Mouse (Mus musculus) gastrocnemius, postnatal 36 days (tissue): ENCODE results near the gene Slit2. TPM values are rescaled to one million over a fixed set of nuclear protein-coding genes. Genes with fewer than 3 reads are reported as not detected.
"Not testable (repeated sequence)": the region's sequence is repeated elsewhere in the genome, so short reads cannot be mapped to it uniquely, and the experiment has no call there.

Experiments
- DNase-seq, 2 experiments: peaks; one replicate each; pipeline ENCODE4 v3.0.0; 2022
- intact Hi-C: fragments of 180-260 bp; cut with DNase I; formaldehyde crosslinking; loops from one replicate; pipeline ENCODE4 v1.15.1; 2025
- total RNA-seq, 2 experiments: library from RNA; stranded (reverse); gene quantifications; 2 replicates each; pipeline ENCODE4 v1.2.3; 2021

The Slit2 gene
- total RNA-seq, 2 experiments from 2014 or later = 0.89 to 0.99 TPM

DNA sequence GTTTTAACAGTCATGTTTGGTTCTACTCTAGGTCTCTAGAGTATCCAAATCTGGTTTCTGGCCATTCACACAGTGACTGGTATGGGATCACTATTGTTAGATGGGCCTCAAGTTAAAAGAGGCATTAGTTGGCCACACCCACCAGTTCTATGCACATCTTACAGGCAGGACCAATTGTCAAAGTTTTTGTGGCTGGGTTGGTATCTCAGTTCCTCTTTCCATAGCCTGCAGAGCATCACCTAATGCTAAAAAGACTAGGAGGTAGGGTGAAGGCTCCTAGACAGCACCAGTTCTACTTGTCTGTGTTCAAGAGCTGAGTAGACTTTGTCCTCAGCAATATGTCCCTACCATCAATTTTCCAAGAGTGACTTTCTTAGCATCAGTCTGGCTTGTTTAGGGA, 216.4 kb downstream of the Slit2 start:
- intact Hi-C loops = no loop called here
- DNase-seq = no peak

DNA sequence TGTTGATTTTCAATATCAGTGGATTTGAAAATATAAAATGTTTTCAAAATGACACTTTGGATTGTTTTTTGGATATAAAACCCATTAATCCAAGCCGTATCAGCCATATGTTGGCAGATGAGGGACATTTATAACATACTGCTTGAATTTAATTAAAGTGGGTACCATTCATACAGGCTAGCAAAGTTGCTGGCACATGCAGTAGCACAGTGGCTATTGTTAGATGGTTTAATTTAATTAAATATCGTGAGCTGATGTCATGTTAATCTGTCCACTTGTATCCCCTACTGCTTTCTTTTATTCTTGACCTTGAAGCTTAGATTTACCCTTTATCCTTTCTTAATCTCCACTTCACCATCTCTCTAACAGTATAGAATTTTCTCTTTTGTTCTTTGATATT, 232.3 kb downstream of the Slit2 start:
- intact Hi-C loops = no loop called here
- DNase-seq = no peak

DNA sequence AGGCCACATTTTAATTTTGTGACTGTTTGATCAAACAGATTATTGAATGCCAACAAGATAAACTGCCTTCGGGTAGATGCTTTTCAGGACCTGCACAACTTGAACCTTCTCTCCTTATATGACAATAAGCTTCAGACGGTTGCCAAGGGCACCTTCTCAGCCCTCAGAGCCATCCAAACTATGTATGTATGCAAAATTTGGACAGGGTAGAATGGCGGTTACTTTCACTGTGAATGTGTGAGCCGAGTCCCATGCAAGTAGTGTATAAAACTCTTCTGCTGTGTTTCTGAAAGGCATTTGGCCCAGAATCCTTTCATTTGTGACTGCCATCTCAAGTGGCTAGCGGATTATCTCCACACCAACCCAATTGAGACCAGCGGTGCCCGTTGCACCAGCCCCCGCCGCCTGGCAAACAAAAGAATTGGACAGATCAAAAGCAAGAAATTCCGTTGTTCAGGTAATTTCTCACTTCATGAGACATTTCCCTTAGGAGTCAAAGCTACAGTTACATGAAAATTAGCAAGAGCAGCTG, 236.8 kb downstream of the Slit2 start:
- DNase-seq = no peak
- intact Hi-C loops = no loop called here

DNA sequence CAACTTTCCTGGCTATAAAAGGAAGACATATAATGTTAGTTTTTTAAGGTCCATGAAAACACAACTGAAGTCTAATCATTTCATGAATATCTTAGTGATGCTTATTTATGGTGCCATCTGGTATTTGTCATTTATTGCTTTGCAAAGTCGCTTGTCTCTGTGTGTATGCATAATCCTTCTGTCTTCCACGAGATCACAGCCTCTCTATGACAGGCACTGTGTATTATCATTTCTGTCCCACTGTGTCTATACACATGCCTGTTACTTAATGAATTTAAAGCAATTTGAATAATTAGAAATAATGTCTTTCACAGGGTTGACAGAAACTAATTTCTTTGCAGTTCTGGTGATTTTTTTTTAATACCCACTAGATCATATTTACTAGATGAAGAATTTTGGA, 242.6 kb downstream of the Slit2 start:
- DNase-seq = no peak
- intact Hi-C loops = no loop called here

DNA sequence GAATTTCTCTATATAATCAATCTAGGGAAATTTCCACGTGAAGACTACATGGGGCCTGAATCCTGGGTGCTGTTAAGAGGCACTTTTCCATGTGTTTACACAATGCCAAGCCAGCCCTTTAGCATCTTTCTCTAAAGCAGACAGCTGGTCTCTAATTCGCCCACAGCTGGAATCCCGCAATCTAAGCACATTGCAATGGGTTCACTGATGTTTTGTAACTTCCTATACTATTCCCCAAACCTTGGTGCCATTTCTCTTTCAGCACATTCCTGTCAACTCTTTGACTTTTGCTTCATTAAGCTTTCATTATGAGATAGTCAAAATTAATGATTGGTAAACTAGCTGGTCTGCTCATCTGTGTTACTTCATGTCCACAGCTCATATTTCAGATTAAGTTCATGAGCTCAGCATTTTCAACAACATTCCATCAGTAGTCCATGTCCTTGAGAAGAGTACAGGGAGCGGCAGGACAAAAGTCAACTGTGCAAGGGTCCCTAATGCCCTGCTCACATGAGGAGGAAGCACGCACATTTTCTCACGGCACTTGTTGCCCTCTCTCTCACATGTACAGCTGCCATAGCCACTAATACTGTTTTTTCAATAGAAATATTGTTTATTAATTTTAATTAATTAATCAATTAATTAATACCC, 247.6 kb downstream of the Slit2 start:
- intact Hi-C loops = no loop called here
- DNase-seq = no peak

DNA sequence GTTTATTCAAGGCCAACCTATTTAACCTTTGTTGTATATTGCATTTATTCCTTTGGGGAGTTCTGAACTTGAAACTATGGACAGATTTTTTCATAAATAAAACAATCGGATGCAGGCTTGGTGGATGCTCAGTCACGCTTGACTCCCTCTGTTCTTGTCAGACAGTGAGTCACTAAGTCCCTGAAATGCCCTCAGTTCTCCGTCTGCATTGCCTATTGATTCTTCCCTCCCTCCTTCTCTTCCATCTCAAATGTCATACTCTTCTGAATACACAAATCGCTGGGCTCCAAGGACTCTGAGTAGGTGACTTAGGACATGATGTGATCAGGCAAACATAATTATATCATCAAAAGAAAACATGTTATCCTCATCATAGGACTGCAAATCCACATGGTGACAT, 251.8 kb downstream of the Slit2 start:
- DNase-seq = no peak
- intact Hi-C loops = no loop called here

DNA sequence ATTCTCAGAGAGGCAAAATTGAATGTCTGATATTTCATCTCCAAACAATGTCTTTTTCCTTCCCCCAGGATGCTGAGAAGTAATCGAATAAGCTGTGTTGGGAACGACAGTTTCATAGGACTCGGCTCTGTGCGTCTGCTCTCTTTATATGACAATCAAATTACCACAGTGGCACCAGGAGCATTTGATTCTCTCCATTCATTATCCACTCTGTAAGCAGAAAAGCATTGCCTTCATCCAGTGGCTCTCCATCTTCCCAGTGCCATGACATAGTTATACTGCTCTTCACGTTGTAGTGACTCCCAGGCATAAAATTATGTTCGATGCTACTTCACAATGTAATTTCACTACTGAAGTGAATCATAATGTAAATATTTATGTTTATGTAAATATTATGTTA, 252.3 kb downstream of the Slit2 start:
- DNase-seq = no peak
- intact Hi-C loops = no loop called here

DNA sequence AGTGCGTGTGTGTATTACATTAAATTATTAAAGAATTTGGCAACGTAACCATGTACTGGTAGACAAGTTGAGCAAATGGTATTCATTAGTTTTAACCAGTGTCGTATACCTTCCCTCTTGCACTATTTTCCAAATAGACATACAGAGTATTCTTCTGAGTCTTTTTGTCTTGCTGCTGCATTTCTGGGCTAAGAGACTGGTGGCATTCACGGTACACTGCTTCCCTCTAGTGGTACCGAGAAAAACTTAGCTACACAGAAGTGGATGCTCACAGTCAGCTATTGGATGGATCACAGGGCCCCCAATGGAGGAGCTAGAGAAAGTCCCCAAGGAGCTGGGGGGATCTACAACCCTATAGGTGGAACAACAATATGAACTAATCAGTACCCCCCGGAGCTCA, 257.8 kb downstream of the Slit2 start:
- DNase-seq = not testable (repeated sequence)

DNA sequence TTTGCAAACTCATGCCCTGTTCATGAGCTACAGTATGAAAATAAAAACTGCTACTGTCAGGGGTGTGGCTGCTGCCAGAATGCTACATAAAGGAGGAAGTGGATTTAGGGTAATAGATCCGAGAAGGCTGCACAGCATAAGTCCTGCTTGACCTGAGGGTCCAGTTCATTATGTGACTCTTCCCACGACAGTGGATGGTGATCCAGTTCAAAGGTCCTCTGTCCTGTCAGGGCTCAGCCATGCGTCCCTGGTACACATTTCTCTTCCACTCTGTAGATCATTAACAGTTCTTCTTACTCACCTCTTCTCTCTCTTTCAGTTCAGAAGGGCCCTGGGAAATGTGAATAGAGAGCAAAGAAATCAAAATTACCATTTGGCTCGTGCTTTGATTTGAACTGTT, 265.4 kb downstream of the Slit2 start:
- DNase-seq = no peak
- intact Hi-C loops = no loop called here

More for the DNA sequence above, 257.8 kb downstream of the Slit2 start:
- intact Hi-C loops = not testable (repeated sequence)

DNA sequence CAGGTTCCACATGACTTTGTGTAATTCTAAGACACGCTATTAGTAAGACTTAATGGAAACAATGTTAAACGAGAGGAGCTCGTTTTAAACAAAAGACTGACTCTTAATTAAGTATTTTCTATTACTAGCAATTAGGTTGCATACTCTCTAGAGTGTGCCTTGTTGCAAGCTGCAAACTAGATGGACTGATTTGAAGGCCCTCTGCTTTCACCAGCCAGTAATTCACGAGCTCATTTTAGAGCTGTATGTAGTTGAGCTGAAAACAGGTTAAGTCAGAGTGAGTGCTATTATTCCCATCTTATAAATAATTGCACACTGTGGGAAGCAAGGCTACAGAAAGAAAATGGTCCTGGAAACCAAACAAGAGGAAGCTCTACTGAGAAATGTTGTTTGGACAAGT, 294.6 kb downstream of the Slit2 start:
- intact Hi-C loops = no loop called here
- no peak for DNase-seq

DNA sequence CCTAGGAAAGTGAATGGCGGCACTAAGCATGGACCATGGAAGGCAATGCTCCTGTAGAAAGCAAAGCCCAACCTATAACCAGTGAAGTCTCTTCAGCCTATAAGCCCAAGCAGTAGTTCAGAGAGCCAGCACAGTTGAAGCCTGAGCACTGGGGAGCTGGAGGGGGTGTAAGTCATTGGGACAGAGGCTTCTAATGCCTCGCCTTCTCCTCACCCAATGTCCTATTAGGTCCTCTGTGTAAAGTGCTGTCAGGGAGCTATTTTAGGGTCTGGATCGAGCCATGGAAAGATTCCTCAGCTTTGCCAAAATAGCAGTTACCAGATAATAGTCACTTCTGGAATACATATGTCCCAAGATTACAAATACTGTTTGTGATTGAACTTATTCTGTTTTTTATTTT, 318.2 kb downstream of the Slit2 start:
- intact Hi-C loops = no loop called here
- no peak for DNase-seq

DNA sequence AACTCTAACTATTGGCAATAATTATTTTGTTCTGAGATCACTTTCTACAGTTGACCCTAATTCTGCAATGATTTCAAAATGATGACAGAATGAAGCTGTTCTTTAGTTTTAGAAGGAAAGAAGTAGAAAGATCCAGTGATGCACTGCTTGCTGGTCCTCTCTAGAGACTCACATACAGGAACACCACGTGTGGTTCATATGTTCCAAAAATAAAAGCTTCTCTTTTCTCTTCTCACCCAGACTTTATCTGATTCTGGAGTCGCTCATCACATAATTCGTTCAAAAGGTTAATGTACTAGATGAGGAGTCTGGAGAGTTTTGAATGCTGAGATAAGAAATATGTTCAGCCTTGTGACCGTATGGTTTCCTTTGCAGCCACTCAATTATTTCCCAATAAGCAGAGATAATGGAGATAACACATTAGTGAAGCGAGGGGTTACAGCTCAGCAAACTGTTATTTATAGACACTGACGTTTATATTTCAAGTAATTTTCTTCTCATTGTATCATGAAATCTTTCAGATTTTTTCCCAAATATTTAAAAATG, 332.2 kb downstream of the Slit2 start:
- intact Hi-C loops = no loop called here
- no peak for DNase-seq

DNA sequence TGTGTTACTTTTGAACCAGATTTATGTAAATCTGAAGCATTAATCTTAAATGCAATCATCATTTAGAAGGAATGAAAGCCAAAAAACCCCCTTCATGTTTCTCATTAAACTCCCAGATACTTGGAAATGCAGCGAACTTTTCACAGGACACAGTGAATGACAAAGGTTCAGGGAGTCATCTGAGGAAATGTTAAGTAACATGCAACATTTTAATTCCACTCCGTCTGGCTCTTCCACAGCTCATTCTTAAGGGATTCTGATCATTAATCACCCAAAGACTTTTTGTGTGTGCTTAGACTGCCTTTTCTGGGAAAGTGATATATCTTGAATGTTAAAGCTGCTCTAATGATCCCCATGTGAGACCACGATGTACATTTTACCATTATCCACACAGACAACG, 337.7 kb downstream of the Slit2 start:
- no peak for DNase-seq
- intact Hi-C loops = no loop called here

DNA sequence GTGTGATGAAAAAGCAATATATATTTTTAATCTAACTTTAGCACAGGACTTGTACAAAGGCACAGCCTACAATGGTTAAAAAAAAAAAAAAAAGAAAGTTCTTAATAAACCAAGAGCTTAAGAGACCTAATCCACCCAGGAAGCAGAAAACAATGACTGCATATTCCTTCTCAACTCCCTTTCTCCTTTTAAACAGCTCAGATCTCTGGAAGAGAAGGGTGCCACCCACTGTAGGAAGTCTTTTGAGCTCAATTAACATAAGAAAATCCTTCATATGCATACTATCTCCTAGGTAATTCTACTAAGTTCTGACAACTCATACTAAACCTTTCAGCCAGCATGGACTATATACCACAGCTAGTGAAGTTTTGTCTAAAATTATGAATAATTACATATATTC, 343.3 kb downstream of the Slit2 start:
- intact Hi-C loops = no loop called here
- no peak for DNase-seq

DNA sequence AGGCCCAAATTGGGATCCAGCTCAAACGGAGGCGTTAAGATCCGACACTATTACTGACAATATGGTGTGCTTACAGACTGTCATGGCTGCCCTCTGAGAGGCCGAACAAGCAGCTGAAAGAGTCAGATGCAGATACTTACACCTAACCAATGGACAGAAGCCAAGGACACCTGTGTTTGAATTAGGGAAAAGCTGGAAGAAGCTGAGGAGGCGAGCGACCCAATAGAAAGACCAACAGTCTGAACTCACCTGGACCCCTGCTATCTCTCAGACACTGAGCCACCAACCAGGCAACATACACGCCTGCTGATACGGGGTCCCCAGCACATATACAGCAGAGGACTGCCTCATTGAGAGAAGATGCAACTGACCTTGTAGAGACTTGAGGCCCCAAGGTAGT, 344.7 kb downstream of the Slit2 start, which contains the start of gene 5730480H06Rik:
TSS of gene 5730480H06Rik (plus strand) at position 301 of the 400 bp plus-strand sequence.
- intact Hi-C loops = no loop called here
- no peak for DNase-seq

DNA sequence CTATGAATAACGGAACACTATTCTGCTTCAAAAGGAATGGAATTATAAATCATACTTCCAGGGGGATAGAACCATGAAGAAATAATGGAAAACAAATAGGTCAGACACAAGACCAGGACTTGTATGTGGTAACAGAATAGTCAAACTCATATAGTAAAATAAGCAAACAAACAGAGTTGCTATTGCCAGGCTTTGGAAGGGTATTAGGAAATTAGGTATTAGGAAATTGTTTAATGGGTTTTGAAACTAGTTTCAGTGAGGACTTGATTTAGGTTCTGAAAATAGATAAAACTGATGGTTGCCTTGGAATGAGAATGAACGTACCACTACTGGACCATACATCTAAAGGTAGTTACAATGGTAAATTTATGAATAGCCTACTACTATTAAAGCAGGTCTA, 346.8 kb downstream of the Slit2 start:
- no peak for DNase-seq
- intact Hi-C loops = no loop called here

DNA sequence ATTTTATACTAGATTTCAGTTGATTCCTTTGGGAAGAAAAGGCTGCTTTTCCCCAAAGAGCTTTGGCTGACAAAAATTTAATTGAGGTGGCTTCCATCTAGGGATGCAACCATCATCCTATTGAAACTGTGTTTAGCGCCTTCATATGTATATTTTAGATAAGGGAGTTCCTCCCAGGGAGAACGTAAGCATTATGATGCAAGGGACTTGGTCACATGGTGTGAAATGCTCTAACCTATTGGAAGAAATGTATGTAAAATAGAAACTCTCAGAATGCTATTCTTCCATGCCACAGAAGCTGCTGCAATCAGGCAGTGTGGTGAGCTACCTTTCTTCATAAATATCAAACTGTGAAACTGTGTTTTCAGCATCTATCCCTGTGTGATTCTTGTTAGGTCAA, 347.9 kb downstream of the Slit2 start:
- DNase-seq = no peak
- intact Hi-C loops = no loop called here

DNA sequence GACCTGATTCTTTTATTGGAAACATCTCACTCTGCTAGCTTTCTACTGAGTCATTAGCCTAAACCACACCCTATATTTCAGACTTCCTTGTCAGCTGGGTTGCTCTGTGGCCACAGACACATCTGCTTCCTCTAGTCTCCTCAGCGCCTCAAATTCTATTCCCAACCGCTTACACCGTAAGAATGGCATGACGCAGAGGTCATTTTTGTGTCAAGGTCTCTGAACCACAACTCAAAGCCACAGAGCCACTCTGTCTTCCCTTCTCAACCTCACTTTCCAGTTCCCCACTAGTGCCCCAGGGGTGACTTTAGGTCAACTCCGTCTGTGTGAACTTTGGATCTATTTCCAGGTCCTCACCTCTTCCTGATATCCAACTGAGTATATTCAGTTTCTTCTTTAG, 348.5 kb downstream of the Slit2 start:
- intact Hi-C loops = no loop called here
- DNase-seq = no peak

DNA sequence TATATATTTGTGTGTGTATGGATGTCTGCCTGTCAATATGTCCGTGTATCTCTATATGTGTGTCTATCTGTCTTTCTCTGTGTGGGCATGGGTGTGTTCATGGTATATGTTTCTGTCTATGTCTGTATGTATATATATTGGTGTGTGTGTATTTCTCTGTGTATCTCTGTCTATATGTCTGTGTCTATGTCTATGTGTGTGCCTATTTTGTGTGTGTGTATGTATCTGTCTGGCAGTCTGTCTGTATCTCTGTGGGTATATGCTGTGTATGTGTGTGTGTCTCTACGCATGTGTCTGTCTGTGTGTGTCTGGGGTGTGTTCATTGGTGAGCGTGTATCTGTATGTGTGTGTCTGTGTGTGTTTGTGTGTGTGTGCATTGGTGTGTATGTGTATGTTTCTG, 350.5 kb downstream of the Slit2 start:
- DNase-seq = no peak
- intact Hi-C loops = no loop called here

DNA sequence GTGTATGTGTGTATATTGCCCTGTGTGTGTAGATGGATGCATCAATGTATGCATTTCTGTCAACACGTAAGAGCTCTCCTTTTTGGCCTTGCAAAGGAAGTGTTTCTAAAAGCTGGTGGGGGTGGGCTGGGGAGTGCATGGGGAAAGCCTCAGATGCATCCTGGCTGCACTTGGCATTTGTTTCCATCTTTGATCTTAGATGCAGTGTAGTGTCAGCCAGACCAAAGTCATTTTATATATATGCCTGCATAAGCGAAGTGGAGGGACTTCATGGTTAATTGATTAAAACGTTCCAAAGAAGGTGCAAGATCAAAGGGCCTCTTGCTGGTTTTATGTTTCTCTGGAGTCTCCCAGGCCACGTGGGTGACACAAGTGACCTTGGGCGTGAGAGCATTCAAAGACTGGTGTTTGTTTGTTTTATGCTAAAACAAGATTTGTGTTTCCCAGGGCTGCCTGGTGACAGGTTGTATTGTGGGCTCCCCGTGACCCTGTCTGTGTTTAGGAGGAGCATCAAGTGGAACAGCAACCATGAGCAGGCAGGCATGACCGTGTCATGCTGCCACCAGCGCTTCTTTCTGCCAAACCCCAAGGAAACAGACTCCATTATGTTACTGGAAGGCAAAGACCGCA, 351.1 kb downstream of the Slit2 start:
- intact Hi-C loops = no loop called here

DNA sequence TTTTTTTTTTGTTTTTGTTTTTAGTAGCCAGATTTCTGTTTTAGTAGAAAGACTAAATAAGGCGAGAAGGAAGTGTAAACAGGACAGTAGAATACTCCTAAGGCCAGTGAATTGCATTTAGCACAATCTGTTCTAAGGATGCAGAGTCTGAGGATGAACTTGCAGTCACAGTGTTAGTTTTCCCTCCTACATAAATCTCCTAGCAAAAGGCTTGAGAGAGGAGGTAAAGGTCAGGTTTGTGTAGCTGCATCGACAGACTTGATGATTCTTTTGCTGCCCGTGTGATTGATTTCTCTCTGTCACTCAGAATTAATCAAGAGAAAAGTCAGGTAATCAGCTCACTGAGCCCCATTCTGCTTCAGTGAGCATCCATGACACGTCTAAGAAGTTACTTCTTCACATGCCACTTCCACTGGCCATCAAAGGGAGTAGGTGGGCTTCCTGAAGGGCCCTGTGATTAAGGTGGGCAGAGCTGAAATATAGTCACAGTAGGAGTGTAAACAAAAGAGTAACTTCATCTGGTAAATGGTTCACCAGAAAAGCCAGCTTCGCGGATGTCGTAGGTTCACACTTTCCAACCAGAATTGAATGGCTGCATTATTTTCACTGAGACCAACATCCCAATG, 358.0 kb downstream of the Slit2 start:
- intact Hi-C loops = loop anchor here (10.0 kb wide), 1 partner anchor 216 kb away; no protein-coding TSS in a partner anchor
- DNase-seq = no peak

More for the DNA sequence above, 351.1 kb downstream of the Slit2 start:
- DNase-seq = no peak
